In the genomic region with DNA sequence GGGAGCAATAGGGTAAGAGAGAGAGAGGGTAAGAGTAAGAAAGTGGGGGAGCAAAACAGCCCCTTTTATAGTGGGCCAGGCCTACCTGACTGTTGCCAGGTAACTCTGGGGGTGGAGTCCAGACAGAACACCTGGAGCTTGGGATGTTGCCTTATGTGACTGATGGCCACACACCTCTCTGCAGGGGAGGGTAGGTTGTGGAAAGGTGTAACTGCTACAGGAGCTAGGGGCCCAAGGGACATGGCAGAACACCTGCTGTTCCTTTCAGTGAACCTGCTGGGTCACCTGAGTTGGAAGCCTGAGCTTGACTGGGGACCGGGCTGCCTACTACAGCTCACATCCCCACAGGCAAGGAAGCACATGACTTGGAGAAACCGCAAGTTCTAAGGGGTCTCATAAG, we compare ENCODE assay signal across 20 mouse cellular contexts. TPM values are rescaled to one million over a fixed set of nuclear protein-coding genes. Genes with fewer than 3 reads are reported as not detected.
DNase-seq lines count a peak whose midpoint lies in the region; TF ChIP-seq lines count a peak whose summit lies in the region.
"Had no signal": no experiment of that assay in that cellular context is flagged by ENCODE, and none has a peak within 500 bp of the region (broad histone marks: within the 10 kb centered on the region; RNA-seq: fewer than 3 reads in every experiment).

No protein-coding gene starts in this region.

- H3K27ac ChIP-seq in limb, embryonic 10.5 days, result no peak overlapping the region
- H3K27ac ChIP-seq in left cerebral cortex, adult 2 months, result no peak overlapping the region
- H3K27ac ChIP-seq: forebrain, embryonic 13.5 days; forebrain, embryonic 15.5 days had no signal

- no peaks in the 10 kb centered on the region for H3K9me3 ChIP-seq in limb, embryonic 10.5 days (replicated peaks)
- H3K9me3 ChIP-seq: forebrain, embryonic 13.5 days; forebrain, embryonic 15.5 days had no signal

- no peaks in the 10 kb centered on the region for H3K4me1 ChIP-seq in limb, embryonic 10.5 days
- H3K4me1 ChIP-seq: forebrain, embryonic 13.5 days; forebrain, embryonic 15.5 days had no signal

- DNase-seq in heart, adult 11 months, result peak; percentile 27
- DNase-seq in heart, adult 8-10 months (ENCODE audit: low spot score), result no peak
- DNase-seq in ES-CJ7 (ENCODE audit: low read depth, low spot score), result peak; percentile 17
- DNase-seq in R1 (ENCODE audit: low read depth, low spot score), result peak; percentile 69
- no peak for DNase-seq in limb, embryonic 10.5 days (ENCODE audit: low spot score)
- no peak for DNase-seq in left cerebral cortex, adult 2 months (ENCODE audit: extremely low spot score in 1 of 2, low spot score in 2 of 2)
- DNase-seq in layer of hippocampus, postnatal 10 days (ENCODE audit: low spot score in 2 of 2), result no peak
- DNase-seq: adrenal gland, adult 8-10 months; adrenal gland, postnatal 14 days; adrenal gland, postnatal 36 days; cerebellum, adult 11-12 months; cerebellum, adult 2 months; cerebellum, adult 9-10 months; cerebellum, postnatal 10 days; cerebellum, postnatal 25 days; forebrain, postnatal 0 days had no signal

- H3K36me3 ChIP-seq in limb, embryonic 10.5 days, result no peaks in the 10 kb centered on the region
- H3K36me3 ChIP-seq: forebrain, embryonic 15.5 days; G1E had no signal

- intact Hi-C loops in left cerebral cortex, adult 2 months (cut with DNase I), result no loop called here

- no peak for TF ChIP-seq CTCF in left cerebral cortex, adult 2 months (IDR thresholded peaks at IDR 0.05)

- WGBS in limb, embryonic 10.5 days, result 82% methylated on average over 2 of the region's 2 CpGs

- no peaks in the 10 kb centered on the region for H3K27me3 ChIP-seq in limb, embryonic 10.5 days (ENCODE audit: low read depth, poor library complexity, severe bottlenecking)
- H3K27me3 ChIP-seq: forebrain, embryonic 13.5 days; forebrain, embryonic 15.5 days; Patski had no signal

- no peak overlapping the region for H3K4me3 ChIP-seq in limb, embryonic 10.5 days
- H3K4me3 ChIP-seq in left cerebral cortex, adult 2 months, result no peak overlapping the region
- H3K4me3 ChIP-seq: forebrain, embryonic 13.5 days; forebrain, embryonic 15.5 days had no signal

RNA-seq across cellular contexts. Expression of gene Etv1, which starts 48.4 kb away (rescaled TPM):
- 10 to 100 TPM in 2 of 4 experiments, 1 to 10 TPM in 2; 7.4 to 10.9 (median 9.3) TPM for total RNA-seq in heart, adult 8-10 months (2022)
- polyA plus RNA-seq in limb, embryonic 10.5 days (2016; fragmentation: Nextera tagmentation; extraction: Ambion mirVana), result 7.8 and 11.1 TPM in 2 replicates
- total RNA-seq in left cerebral cortex, adult 2 months (2021), result 10 to 100 TPM; 59.2 to 64.6 TPM
- 10 to 100 TPM; 72.6 to 74.9 TPM for total RNA-seq in layer of hippocampus, postnatal 10 days (2021)
- polyA plus RNA-seq: G1E had no signal

Comparison
In these comparisons a context has a peak if more than half of its experiments do, and no peak if none do; other contexts are left out.
1. DNase-seq: peak in heart, adult 11 months (single experiment), ES-CJ7 (single experiment) and R1 (single experiment); none in heart, adult 8-10 months (single experiment), limb, embryonic 10.5 days (single experiment), left cerebral cortex, adult 2 months (0 of 2) and layer of hippocampus, postnatal 10 days (0 of 2).
2. RNA of gene Etv1, which starts 48.4 kb away (total RNA-seq): 72.6 to 74.9 TPM in layer of hippocampus, postnatal 10 days and 59.2 to 64.6 TPM in left cerebral cortex, adult 2 months; 7.4 to 10.9 TPM in heart, adult 8-10 months; every median in the first group is over 4 times any median in the second.